Mouse (Mus musculus) A20 (cell line): Measurements from ENCODE around the gene Atp9a.

Source experiments
- DNase-seq: peaks from one replicate; pipeline ENCODE4 v3.0.0-alpha.2; 2011; ENCODE audit warnings: low read depth, low spot score

The Atp9a gene

GRCm38 (mm10) chr2:168740496-168740895, 1.7 kb downstream of the Atp9a start:
- no peak for DNase-seq

GRCm38 (mm10) chr2:168738854-168739253, 3.4 kb downstream of the Atp9a start:
- DNase-seq: peak; percentile 23

GRCm38 (mm10) chr2:168737878-168738277, 4.3 kb downstream of the Atp9a start:
- DNase-seq: no peak

- no peak for DNase-seq
Observed at GRCm38 (mm10) chr2:168734023-168734422, 8.2 kb downstream of the Atp9a start.

GRCm38 (mm10) chr2:168731258-168731657, 11.0 kb downstream of the Atp9a start:
- no peak for DNase-seq

GRCm38 (mm10) chr2:168729736-168730135, 12.5 kb downstream of the Atp9a start:
- DNase-seq: no peak

GRCm38 (mm10) chr2:168728045-168728444, 14.2 kb downstream of the Atp9a start:
- no peak for DNase-seq

- no peak for DNase-seq
Observed at GRCm38 (mm10) chr2:168726007-168726406, 16.2 kb downstream of the Atp9a start.

- DNase-seq: no peak
Observed at GRCm38 (mm10) chr2:168721313-168721712, 20.9 kb downstream of the Atp9a start.

GRCm38 (mm10) chr2:168719742-168720141, 22.5 kb downstream of the Atp9a start:
- peak; percentile 39 for DNase-seq

GRCm38 (mm10) chr2:168718735-168719134, 23.5 kb downstream of the Atp9a start:
- no peak for DNase-seq

- DNase-seq: no peak
Observed at GRCm38 (mm10) chr2:168718267-168718666, 23.9 kb downstream of the Atp9a start.

GRCm38 (mm10) chr2:168712199-168713176, 29.7 kb downstream of the Atp9a start:
- DNase-seq: no peak

GRCm38 (mm10) chr2:168710979-168711378, 31.2 kb downstream of the Atp9a start:
- DNase-seq: no peak

- no peak for DNase-seq
Observed at GRCm38 (mm10) chr2:168707766-168708165, 34.4 kb downstream of the Atp9a start.

GRCm38 (mm10) chr2:168702266-168702665, 39.9 kb downstream of the Atp9a start:
- DNase-seq: no peak

- no peak for DNase-seq
Observed at GRCm38 (mm10) chr2:168695027-168695403, 47.2 kb downstream of the Atp9a start.

GRCm38 (mm10) chr2:168694379-168695026, 47.7 kb downstream of the Atp9a start:
- no peak for DNase-seq

- DNase-seq: peak; percentile 45
Observed at GRCm38 (mm10) chr2:168691774-168692173, 50.4 kb downstream of the Atp9a start.

GRCm38 (mm10) chr2:168687326-168687725, 54.9 kb downstream of the Atp9a start:
- no peak for DNase-seq

- no peak for DNase-seq
Observed at GRCm38 (mm10) chr2:168685909-168686308, 56.3 kb downstream of the Atp9a start.

- no peak for DNase-seq
Observed at GRCm38 (mm10) chr2:168684695-168685094, 57.5 kb downstream of the Atp9a start.
